Mouse (Mus musculus) NIH3T3 (cell line): ENCODE measurements around the gene Kcnn1.
A peak's percentile ranks its signal among the peaks of the same experiment; 100 is the strongest.

Experiments used
- DNase-seq: peaks from one replicate; pipeline ENCODE4 v3.0.0-alpha.2; 2012; ENCODE audit warnings: low read depth

Kcnn1 gene

DNA sequence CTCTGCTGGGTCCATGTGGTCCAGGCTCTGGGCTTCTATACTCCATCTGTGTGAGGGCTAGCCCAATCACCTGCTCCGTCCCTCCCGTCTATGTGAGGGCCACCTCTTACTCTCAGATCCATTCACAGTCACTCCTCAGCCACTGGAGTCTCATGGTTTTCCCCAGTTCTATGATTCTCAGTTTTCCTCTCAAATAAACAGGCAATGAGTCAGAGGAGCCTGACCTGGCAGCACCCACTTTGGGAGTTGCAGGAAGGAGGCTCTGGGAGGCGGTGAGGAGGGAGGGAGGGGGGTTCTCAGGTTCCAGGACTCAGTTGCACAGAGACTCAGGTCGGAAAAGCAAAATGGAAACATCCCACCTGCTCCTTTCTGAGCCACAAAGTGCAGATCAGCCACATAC lies 50.2 kb downstream of the Kcnn1 start:
- DNase-seq = peak; percentile 81

DNA sequence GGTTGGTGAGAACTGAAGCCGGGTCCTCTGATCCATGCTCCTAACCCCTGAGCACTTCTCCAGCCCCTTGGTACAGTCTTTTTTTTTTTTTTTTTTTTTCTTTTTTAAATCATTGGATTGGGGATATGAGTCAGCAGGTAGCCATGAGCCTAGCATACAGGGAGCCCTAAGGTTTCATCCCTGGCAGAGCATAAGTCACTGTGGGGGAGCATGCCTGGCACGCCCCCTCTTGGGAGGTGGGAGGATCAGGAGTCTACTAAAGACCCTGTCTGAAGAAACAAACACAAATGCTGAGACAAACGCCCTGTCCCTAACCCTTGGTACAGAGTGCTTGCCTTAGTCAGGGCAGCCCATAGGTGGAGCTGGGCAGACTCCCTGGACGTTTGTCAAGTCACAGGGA lies 51.0 kb downstream of the Kcnn1 start:
- DNase-seq = peak; percentile 66

DNA sequence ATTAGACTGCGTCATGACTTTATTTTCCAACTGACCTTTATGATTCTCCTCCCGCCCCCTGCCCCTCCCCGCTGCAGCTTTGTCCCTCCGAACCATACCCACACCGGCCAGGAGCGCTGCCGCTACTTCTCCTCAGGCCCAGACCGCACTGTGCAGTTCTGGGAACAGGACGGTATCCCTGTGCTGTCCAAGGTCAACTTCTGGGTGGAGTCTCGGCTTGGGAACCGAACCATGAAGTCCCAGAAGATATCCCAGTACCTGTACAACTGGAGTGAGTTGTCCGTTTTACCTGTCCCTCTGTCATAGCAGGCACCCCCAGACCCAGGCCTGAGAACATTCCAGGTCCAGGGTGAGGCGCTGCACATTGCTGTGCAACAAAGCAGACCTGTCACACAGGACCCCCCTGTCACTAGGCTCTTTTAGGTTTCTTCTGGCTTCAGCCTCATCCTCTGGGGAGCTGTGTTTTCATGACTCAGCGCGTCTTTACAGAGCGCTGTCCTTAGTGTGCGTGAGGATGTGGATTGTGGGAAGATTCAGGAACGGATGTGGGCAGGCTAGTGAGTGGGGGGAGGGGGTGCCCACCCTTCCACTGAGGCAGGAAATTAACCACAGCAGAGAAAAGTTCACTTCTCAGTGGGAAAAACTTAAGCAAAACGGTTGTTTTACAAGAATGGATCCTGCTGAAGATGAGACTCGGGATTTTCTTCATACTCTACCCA lies 51.9 kb downstream of the Kcnn1 start:
- DNase-seq = peak; percentile 36

DNA sequence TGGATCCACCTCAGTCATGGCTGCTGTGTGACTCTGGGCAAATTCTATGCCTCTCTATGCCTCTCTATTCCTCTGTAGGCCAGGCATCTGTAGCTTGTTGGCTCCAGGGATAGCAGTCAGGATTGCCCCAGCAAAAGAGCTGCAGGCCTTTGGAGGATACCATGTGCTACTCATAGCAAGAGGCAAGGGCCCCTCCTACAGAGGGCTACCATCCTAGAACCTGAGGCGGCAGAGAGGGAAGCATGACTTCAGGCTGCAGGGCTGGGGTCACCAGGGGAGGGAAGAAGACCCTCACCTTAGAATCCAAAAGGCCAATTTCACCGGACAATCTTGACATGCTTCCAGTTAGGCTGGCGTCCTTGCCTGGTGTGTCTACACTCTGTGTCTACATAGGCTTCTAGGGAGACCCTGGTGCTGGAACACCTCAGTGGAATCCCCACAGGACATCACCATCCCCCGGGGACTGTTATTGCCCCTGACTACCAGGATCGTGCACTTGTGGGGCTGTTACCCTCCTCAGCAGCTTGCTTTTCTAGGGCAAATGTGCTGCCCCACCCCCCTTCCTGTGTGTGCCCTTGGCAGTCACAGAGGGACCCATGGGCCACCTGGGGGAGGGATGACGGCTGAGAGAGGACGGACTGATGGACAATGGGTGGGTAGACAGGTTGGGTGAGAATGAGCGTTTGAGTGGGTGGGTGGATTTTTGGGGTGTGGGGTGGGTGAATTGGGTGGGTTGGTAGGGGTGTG lies 53.9 kb downstream of the Kcnn1 start:
- no peak for DNase-seq

DNA sequence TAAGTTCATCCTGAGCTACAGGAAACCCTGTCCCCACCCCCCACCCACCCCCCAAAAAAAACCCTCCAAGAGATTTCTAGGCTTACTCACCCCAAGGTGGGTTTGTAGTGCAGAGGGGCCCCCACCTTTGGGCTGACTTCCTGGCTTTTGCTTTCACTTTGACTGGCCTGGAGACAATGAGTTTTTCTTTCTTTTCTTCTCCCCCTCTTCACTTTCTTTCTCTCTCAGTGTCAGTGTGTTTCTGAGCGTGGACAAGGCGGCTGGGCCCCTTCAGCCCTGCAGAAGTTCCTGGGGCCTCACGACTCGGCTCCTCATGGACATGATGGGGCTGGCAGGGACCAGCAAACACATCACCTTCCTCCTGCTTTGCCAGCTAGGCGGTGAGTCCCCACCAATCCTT lies 54.8 kb downstream of the Kcnn1 start, which contains the start of gene Il12rb1:
Gene Il12rb1 (plus strand): TSS at position 211 of the 400 bp plus-strand sequence.
- DNase-seq = no peak

- no peak for DNase-seq
Observed at GRCm38 (mm10) chr8:70807304-70807703, 55.8 kb downstream of the Kcnn1 start.

GRCm38 (mm10) chr8:70806541-70806940 lies 56.5 kb downstream of the Kcnn1 start:
- no peak for DNase-seq

DNA sequence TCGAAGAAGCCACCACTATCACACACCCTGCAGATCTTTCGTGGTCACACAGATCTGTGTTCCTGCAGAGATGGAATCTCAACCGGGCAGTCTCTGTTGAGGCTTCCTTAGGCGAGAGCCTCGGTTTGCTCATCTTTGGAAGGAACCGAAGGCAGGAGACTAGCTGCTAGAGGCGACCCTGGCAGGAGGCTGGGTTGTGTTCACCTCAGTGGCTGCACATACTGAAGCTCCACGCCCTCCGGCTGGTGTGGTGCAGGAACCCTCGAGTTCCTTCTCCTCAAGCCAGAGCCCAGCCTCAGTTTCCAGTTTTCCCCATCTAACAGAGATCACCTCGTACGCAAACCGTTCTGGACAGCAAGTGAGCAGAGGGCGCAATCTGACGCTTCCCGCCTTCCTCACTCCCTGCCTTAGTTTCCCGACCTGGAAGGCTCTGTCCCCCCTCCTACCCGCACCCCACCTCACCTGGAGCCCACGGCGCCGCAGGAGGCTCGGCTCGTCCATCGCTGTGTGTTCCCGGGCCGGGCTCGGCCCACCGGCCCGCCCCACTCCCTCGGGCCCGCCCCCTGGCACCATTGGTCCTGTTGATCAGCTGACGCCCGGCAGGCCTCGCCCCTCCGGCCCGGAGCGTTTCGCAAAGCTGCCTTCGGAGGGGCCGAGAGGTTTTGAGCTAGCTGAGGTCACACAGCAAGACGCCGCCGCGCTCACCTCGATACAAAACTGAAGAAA lies 58.4 kb downstream of the Kcnn1 start, which contains the start of gene Mast3:
Gene Mast3 (minus strand): TSS at position 574 of the 726 bp plus-strand sequence.
- DNase-seq = peak; percentile 94

DNA sequence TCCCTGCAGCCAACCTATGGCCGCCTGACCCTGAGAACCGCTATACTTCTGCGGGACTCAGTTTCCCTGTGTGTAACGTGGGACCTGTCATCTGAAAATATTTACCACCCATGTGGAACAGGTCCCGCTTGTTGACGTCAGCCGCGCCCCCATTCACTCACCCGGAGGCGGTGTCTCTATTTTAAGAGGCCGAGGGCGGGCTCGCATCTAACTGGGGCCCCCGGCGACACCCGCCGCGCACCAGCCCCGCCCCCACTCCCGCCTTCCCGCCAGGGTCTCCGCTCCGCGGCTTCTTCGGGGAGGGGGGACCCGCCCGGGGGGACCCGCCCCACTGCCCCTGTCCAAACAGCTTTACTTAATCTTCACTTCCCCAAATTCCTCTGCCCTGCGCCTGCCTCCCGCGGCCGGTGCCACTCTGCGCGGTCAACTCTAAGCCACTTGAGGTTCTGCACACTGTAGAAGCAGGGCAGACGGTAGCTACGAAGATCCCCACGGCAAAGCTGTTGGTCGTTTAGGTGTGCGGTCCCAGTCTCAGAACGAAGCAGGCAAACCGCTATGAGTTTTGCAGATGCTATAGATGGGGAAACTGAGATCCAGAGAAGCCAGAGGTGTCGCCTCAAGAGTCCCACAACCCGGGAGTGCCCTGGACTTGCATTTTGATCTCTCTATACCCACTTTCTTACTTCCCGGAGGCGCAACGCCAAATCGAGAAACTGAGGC lies 59.1 kb downstream of the Kcnn1 start:
- peak; percentile 24 for DNase-seq

GRCm38 (mm10) chr8:70802786-70803510 lies 60.1 kb downstream of the Kcnn1 start:
- no peak for DNase-seq

- no peak for DNase-seq
Observed at GRCm38 (mm10) chr8:70801830-70802229, 61.2 kb downstream of the Kcnn1 start.

GRCm38 (mm10) chr8:70801156-70801555 lies 61.9 kb downstream of the Kcnn1 start:
- DNase-seq = no peak

GRCm38 (mm10) chr8:70800648-70801047 lies 62.4 kb downstream of the Kcnn1 start:
- DNase-seq = no peak

- DNase-seq = no peak
Observed at GRCm38 (mm10) chr8:70798281-70798680, 64.8 kb downstream of the Kcnn1 start.

DNA sequence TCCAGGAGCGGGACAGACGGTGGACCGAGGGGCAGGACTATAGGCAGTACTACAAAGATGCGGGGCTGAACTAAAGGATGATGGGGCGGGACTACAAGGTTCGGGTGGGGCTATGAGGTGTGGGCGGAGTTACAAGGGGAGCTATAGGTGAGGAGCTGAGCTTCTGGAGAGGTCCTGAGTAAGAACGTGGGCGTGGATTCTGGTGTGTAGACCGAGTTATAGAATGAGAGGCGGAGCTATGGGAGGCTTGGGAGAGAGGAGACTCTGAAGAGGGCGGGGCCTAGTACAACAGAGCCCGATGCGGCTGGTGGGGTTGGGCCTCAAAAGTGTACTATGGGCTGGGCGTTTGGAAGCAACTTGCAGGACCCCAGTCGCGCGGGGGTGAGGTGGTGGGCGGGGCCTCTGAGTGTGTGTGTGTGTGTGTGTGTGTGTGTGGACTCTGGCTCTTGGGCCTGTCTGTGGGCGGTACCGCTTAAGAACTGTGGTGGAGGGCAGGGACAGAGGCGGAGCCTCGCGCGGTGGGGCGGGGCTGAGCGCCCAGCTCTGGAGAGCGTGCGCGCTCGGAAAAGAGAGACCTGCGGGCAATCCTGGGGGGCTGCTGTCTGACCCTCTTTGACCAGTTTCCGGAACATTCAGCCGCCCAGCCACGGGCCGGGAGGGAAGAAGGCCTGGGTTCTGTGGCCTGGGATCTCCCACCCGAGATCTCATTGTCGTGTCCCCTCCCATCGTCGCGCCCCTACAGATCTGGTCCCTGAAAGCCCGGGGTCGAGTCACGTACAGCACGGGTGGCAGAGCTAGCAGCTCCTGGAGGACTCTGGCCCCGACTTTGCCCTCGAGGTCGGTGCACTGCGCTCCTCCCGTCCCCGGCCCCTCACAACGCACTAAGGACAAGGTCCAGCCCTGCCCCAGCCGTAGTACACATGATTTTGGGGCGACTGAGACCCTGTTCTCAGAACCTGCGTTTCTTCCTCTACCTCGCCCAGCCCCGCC lies 65.7 kb downstream of the Kcnn1 start:
- DNase-seq = peak; percentile 96

GRCm38 (mm10) chr8:70796403-70797080 lies 66.5 kb downstream of the Kcnn1 start:
- peak; percentile 29 for DNase-seq

DNA sequence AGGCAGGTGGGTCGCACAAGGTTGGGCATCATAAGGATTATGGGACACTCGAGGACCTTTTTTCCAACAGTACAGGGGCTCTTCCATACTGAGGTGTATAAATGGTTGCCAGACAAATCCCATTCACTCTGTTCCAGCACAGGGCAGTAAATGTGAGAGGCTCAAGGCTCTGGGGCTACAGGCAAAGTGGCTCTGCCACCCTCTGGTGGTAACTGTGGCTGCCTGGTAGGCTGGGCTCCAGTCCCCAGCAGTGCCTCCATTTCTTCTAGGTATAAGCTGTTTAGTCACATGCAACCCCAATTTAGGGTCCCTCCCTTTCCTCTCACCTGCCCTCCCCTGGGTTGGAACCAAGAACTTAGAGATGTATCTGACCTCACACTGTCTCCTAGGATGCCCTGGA lies 67.7 kb downstream of the Kcnn1 start:
- no peak for DNase-seq

DNA sequence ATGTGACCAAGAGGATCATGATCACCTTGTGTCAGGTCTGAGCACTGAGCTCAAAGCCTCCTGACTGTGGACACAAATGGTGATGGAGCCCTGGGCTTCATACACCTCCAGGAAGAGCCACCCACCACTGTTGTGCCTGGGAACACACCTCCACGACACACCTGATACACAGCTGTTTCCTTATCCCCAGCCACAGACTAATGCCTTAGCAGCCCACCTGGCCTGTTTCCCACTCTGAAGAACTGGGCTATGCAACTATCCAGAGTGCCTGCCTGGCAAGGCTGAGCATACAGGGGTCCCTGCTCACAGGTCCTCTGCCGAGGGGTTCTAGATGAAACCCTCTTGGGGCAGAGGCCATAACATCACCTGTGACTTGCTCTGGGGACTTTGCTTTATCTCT lies 68.8 kb downstream of the Kcnn1 start:
- no peak for DNase-seq

GRCm38 (mm10) chr8:70792700-70793099 lies 70.4 kb downstream of the Kcnn1 start:
- DNase-seq = no peak
